Mouse (Mus musculus) induced T-regulatory cell, adult 2 months (primary cell): ENCODE measurements at regions not wholly inside any gene's neighbourhood (a gene's known extent, or its start where the extent isn't known, plus 50 kb on each side); places are given as distances from the start of the nearest gene placed in this dataset.
"Not testable (repeated sequence)": the region's sequence is repeated elsewhere in the genome, so short reads cannot be mapped to it uniquely, and the experiment has no call there.

ENCODE experiments used
- DNase-seq: peaks from one replicate; pipeline ENCODE4 v3.0.0-alpha.2; 2012; ENCODE audit warnings: low read depth

GRCm38 (mm10) chr1:164744955-164745608 is 51.4 kb upstream of the Dpt start:
- peak; percentile 35 for DNase-seq

- DNase-seq = no peak
Measured at GRCm38 (mm10) chr1:164744499-164744898, 51.9 kb upstream of the Dpt start.

GRCm38 (mm10) chr1:164742897-164743296 is 53.5 kb upstream of the Dpt start:
- not testable (repeated sequence) for DNase-seq

- no peak for DNase-seq
Measured at GRCm38 (mm10) chr1:164735646-164736045, 60.8 kb upstream of the Dpt start.

- no peak for DNase-seq
Measured at GRCm38 (mm10) chr1:164733741-164734140, 62.7 kb upstream of the Dpt start.

- DNase-seq = no peak
Measured at GRCm38 (mm10) chr1:164722054-164722453, 74.4 kb upstream of the Dpt start.

GRCm38 (mm10) chr1:164714905-164715304 is 81.5 kb upstream of the Dpt start:
- DNase-seq = no peak

- DNase-seq = no peak
Measured at GRCm38 (mm10) chr1:164713798-164714551, 82.5 kb upstream of the Dpt start.

GRCm38 (mm10) chr1:164712514-164712913 is 83.9 kb upstream of the Dpt start:
- no peak for DNase-seq

- DNase-seq = no peak
Measured at GRCm38 (mm10) chr1:164704397-164705091, 91.9 kb upstream of the Dpt start.

- DNase-seq = no peak
Measured at GRCm38 (mm10) chr1:164703560-164704131, 92.8 kb upstream of the Dpt start.

GRCm38 (mm10) chr1:164690055-164690454 is 106.4 kb upstream of the Dpt start:
- DNase-seq = no peak

- DNase-seq = no peak
Measured at GRCm38 (mm10) chr1:164689311-164689710, 107.1 kb upstream of the Dpt start.

- no peak for DNase-seq
Measured at GRCm38 (mm10) chr1:164684437-164684836, 112.0 kb upstream of the Dpt start.

GRCm38 (mm10) chr1:164683788-164684187 is 112.7 kb upstream of the Dpt start:
- DNase-seq = no peak

- DNase-seq = no peak
Measured at GRCm38 (mm10) chr1:164682867-164683599, 113.4 kb upstream of the Dpt start.

GRCm38 (mm10) chr1:164682426-164682825 is 114.0 kb upstream of the Dpt start:
- no peak for DNase-seq

GRCm38 (mm10) chr1:164681582-164681981 is 114.9 kb upstream of the Dpt start:
- no peak for DNase-seq

- DNase-seq = no peak
Measured at GRCm38 (mm10) chr1:164678303-164678702, 118.1 kb upstream of the Dpt start.

GRCm38 (mm10) chr1:164652244-164652643 is 144.2 kb upstream of the Dpt start:
- no peak for DNase-seq

- no peak for DNase-seq
Measured at GRCm38 (mm10) chr1:164637901-164638462, 158.5 kb upstream of the Dpt start.

GRCm38 (mm10) chr1:164631679-164632078 is 164.8 kb upstream of the Dpt start:
- DNase-seq = no peak
